Mouse (Mus musculus) heart, postnatal 0 days (tissue): ENCODE measurements at regions not wholly inside any gene's neighbourhood (a gene's known extent, or its start where the extent isn't known, plus 50 kb on each side); places are given as distances from the start of the nearest gene placed in this dataset.

Source experiments
- CTCF ChIP-seq: IDR thresholded peaks from 2 replicates; pipeline ENCODE4 v1.5.1; 2016; ENCODE audit warnings: antibody characterized with exemption, control low read depth, low read depth
- EP300 ChIP-seq: IDR thresholded peaks from 2 replicates; pipeline ENCODE4 v1.6.1; 2016; ENCODE audit warnings: antibody characterized with exemption, low read depth

- TF ChIP-seq CTCF (no peak), EP300 (no peak)
Measured at GRCm38 (mm10) chr12:69082051-69082450, 76.9 kb downstream of the Rps29 start.
